Mouse (Mus musculus): ENCODE data around the gene Cmip.
A peak's percentile ranks its signal among the peaks of the same experiment; 100 is the strongest.

Cmip gene

GRCm38 (mm10) chr8:117326735-117327134 lies 69.9 kb downstream of the Cmip start:
- DNase-seq, result no peak

- peak; percentile 72 to 85 for DNase-seq
Measured at GRCm38 (mm10) chr8:117327385-117327837, 70.5 kb downstream of the Cmip start.

GRCm38 (mm10) chr8:117328758-117329157 lies 71.9 kb downstream of the Cmip start:
- DNase-seq, result peak in 1 of 2 experiments; percentile 78

- no peak for DNase-seq
Measured at GRCm38 (mm10) chr8:117329167-117329566, 72.3 kb downstream of the Cmip start.

GRCm38 (mm10) chr8:117329903-117330302 lies 73.0 kb downstream of the Cmip start:
- no peak for DNase-seq

GRCm38 (mm10) chr8:117332229-117333010 lies 75.6 kb downstream of the Cmip start:
- no peak for DNase-seq

GRCm38 (mm10) chr8:117333619-117334018 lies 76.8 kb downstream of the Cmip start:
- DNase-seq, result peak; percentile 91 to 96

GRCm38 (mm10) chr8:117334058-117334747 lies 77.3 kb downstream of the Cmip start:
- no peak for DNase-seq

GRCm38 (mm10) chr8:117334748-117335393 lies 78.0 kb downstream of the Cmip start:
- DNase-seq, result peak; percentile 78 to 88

- DNase-seq, result no peak
Measured at GRCm38 (mm10) chr8:117335423-117335822, 78.6 kb downstream of the Cmip start.

- no peak for DNase-seq
Measured at GRCm38 (mm10) chr8:117337188-117337587, 80.3 kb downstream of the Cmip start.

- no peak for DNase-seq
Measured at GRCm38 (mm10) chr8:117338678-117339077, 81.8 kb downstream of the Cmip start.

- DNase-seq, result peak; percentile 66 to 82
Measured at GRCm38 (mm10) chr8:117339296-117339957, 82.6 kb downstream of the Cmip start.

- no peak for DNase-seq
Measured at GRCm38 (mm10) chr8:117339958-117340651, 83.2 kb downstream of the Cmip start.

GRCm38 (mm10) chr8:117340800-117341199 lies 83.9 kb downstream of the Cmip start:
- DNase-seq, result no peak

- no peak for DNase-seq
Measured at GRCm38 (mm10) chr8:117342735-117343385, 86.0 kb downstream of the Cmip start.

GRCm38 (mm10) chr8:117343484-117343883 lies 86.6 kb downstream of the Cmip start:
- DNase-seq, result no peak

GRCm38 (mm10) chr8:117344899-117345298 lies 88.0 kb downstream of the Cmip start:
- no peak for DNase-seq

- DNase-seq, result no peak
Measured at GRCm38 (mm10) chr8:117345376-117345775, 88.5 kb downstream of the Cmip start.

GRCm38 (mm10) chr8:117347556-117347955 lies 90.7 kb downstream of the Cmip start:
- peak; percentile 89 to 93 for DNase-seq

- no peak for DNase-seq
Measured at GRCm38 (mm10) chr8:117348718-117349394, 92.0 kb downstream of the Cmip start.

Measured in kidney, adult 8-10 months (tissue).